Mouse (Mus musculus) adrenal gland, adult (tissue): ENCODE measurements at regions not wholly inside any gene's neighbourhood (a gene's known extent, or its start where the extent isn't known, plus 50 kb on each side); places are given as distances from the start of the nearest gene placed in this dataset.

Experiments
- DNase-seq, 2 experiments: peaks; one replicate each; pipeline ENCODE4 v3.0.0; 2022 to 2023; ENCODE audit warnings: low spot score in 1 of 2; ENCODE audit not compliant: inconsistent age in 2 of 2

- no peak for DNase-seq
Measured at GRCm38 (mm10) chr3:66519925-66520324, 223.3 kb upstream of the Veph1 start.

DNA sequence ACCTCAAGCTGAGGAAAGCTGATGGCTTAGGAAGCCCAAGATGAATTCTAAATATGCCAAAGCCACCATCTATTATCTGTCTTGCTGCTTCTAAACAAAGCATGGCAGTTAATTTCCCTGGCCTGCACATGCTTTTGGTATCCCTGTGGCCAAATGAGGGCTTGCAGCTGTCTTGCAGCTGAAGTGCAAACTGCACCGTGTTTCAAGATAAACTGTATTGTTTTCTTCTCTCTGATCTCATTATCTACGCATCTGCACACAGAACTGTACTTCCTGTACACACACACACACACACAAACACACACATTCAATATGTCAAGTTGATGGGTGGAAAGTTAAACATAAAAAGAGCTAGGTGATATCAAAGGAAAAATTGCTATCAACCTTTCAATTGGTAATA lies 221.7 kb upstream of the Veph1 start:
- no peak for DNase-seq

- no peak for DNase-seq
Measured at GRCm38 (mm10) chr3:66515773-66516406, 219.3 kb upstream of the Veph1 start.

DNA sequence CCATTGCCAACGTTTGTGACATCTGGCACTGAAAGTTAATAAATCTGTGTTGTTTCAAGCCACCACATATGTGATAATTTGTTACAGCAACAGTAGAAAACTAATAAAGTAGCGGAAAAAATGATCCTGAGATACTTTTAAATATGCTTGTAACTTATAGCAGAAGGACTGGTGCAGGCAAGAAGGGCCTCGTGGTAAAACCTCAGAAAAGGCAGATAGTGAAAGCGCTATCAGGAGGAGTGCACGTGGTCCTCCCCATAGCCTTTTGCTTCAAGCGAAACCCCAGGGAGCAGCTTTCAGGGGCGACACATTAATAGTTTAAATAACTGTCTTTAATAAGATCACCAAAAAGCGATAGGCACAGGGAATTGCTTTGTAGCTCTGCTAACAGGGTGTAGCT lies 217.9 kb upstream of the Veph1 start:
- DNase-seq: no peak

- no peak for DNase-seq
Measured at GRCm38 (mm10) chr3:66512408-66512807, 215.8 kb upstream of the Veph1 start.

GRCm38 (mm10) chr3:66510455-66510854 lies 213.8 kb upstream of the Veph1 start:
- no peak for DNase-seq

- no peak for DNase-seq
Measured at GRCm38 (mm10) chr3:66506125-66506524, 209.5 kb upstream of the Veph1 start.

GRCm38 (mm10) chr3:66505476-66506076 lies 208.9 kb upstream of the Veph1 start:
- no peak for DNase-seq

DNA sequence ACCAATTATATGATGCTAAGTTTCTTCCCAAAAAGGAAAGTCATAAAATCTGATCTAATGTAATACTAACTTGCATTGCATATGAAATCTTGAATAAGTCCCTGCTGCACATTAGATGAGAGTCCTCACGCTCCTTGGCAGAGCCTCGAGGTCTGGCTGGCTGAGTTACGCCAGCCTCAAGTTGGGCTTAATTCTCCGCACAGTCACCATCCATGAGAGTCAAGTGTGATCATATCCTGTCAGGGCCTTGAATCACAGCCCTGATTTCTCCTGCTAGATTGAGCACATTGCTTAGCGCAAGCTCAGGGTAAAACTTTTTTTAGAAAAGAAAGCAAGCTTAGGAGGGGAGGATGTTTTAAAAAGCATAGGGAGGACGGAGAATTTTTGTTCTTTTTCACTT lies 208.1 kb upstream of the Veph1 start:
- no peak for DNase-seq

GRCm38 (mm10) chr3:66503615-66504014 lies 207.0 kb upstream of the Veph1 start:
- no peak for DNase-seq

DNA sequence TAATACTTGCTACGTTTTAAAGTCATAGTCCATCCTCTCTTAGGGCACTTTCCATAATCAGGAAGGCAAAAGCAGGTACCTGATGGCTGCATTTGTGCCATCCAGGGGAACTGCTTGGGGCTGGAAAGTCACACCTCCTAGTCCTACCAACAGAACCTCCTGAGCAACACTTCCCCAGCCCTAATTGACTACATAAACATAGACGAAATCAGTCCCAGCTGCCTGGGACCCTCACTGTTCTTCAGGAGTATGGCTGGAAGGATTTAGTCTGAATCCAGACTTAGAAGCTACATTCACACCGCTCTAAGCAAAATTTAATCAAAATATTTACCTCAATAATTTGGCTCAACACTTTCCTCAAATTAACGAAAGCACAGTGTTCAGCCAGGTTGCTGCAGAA lies 205.2 kb upstream of the Veph1 start:
- no peak for DNase-seq

DNA sequence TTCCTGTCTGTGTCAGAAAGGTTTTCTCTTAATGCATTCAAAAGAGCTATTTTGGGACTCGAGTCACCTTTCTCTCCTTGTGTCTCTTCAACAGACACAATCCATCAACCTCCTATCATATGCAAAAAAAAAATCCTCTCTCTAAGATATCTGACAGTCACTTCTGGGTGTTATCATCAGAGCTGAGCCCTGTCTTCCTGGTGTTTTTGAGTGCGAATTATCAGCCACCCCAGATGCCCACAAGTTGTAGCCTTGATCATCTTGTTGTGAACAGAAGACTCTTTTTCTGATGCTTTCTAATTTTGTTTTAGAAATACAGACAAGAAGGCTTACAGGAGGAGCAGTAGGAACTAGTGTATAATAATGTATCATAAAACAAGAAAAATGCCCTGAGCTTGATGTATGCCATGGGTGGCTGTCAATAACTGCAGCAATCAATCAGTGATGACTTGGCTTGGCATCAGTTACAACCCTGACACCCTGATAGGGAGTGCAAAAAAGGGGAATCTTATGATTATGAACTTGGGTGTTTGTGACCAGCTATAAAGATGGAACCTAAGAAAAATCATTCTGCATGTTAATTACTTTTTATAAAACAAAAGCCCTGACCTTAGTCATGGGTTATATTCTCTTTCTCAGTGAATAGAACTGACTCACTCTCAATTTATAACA lies 197.9 kb upstream of the Veph1 start:
- DNase-seq: no peak

DNA sequence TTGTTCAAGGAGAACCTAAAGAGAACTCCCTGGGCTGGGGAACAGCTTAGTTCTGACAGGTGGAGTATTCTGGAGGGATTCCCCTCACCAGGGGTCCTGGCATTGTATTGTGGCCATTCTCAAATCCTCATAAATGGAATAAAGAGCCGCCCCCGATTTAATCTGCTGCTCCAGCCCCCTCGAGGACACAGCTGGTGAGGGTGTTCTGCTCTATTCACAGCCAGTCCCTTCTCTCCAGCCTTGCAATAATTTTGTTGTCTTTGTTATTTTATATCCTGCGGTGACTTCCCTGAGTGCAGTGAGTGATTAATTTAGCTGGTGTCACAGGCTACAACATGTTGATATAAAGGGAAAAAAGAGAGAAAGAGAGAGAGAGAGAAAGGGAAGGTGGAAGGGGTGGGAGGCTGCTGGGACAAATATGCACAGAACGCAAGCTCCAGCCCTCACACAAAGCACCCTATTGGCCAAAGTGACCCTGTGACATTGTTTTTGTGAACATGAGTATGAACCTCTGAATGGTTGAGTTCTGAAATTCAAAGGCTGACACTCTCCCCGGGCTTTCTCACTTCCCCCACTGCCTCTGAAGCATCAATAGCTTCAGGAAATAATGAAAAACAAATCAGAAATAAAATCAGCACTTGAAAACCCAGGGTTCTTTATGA lies 194.2 kb upstream of the Veph1 start:
- DNase-seq: no peak

GRCm38 (mm10) chr3:66488724-66489123 lies 192.1 kb upstream of the Veph1 start:
- DNase-seq: no peak

DNA sequence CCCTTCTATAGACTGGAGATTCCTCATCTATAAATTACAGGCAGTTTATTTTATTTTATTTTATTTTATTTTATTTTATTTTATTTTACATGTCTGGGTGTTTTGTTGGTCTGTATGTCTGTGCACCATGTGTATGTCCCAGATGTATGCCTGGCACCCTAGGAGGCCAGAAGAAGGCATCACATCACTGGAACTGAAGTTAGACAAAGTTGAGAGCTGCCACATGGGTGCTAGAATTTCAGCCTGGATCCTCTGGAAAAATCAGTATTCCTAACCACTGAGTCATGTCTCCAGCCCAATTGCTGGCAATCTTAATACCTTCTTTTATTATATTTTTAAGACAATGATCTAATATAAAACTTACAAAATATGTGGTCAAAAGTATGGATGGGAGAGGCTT lies 190.0 kb upstream of the Veph1 start:
- no peak for DNase-seq

- no peak for DNase-seq
Measured at GRCm38 (mm10) chr3:66486184-66486583, 189.5 kb upstream of the Veph1 start.

GRCm38 (mm10) chr3:66480718-66481117 lies 184.1 kb upstream of the Veph1 start:
- DNase-seq: no peak

DNA sequence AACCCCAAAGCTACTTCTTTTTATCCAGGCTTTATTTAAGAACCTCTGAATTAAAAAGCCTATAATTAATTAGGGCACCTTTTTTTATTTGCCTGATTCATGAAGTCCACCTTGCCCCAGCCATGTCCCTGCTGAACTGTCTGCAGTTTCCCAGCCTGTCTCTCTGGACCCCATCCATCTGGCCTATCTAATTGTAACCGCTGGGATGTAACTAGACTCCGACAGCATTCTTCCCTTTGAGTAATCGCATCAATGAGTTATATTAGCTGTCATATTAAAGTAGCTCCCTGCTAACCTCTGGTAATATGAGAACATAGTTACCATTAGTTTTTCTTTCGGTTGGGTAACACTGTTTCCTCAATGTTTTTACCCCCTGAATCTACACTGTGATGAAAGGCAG lies 182.6 kb upstream of the Veph1 start:
- DNase-seq: no peak

- no peak for DNase-seq
Measured at GRCm38 (mm10) chr3:66466321-66466720, 169.7 kb upstream of the Veph1 start.

- DNase-seq: no peak
Measured at GRCm38 (mm10) chr3:66465371-66465770, 168.7 kb upstream of the Veph1 start.

DNA sequence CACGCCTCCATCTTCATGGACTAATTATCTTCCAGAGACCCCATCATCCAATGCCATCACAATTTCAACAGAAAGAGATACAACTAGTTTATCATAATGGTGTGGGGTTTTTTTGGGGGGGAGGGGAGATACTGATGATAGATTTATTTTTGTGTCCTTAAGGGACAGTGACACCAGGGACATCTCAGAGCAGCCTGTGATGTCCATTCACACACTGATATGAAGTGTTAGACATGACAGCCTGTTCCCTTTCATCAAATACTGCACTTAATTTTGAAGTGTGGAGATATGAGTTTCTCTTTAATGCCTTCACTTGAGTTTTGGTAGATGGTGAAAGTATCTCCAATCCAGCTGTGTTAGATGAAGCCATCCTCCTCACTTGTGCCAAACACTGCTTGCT lies 165.7 kb upstream of the Veph1 start:
- DNase-seq: no peak
